Mouse (Mus musculus) gastrocnemius, postnatal 25 days (tissue): ENCODE data around the gene Slc16a10. TPM values are rescaled to one million over a fixed set of nuclear protein-coding genes. Genes with fewer than 3 reads are reported as not detected.

Experiments used
- DNase-seq: peaks from one replicate; pipeline ENCODE4 v3.0.0; 2022
- long read RNA-seq, 2 experiments: library from polyadenylated mRNA; stranded (forward); transcript quantifications; one replicate each; pipeline ENCODE4 v2.0.0; 2021
- total RNA-seq, 2 experiments: library from RNA; stranded (reverse); gene quantifications; 1 replicate in 1 of 2; 2 replicates in 1 of 2; pipeline ENCODE4 v1.2.3; 2021

Gene Slc16a10
- 10 to 100 TPM; 24.1 to 39.7 TPM for total RNA-seq
- long read RNA-seq, experiment 1, full-length matches to known transcripts, result 24 of 110 reads
- long read RNA-seq, experiment 1, partial matches to known transcripts, result 1 of 110 reads
- long read RNA-seq, experiment 1, other reads (novel, unspliced or antisense), result 85 of 110 reads
- long read RNA-seq, experiment 2, full-length matches to known transcripts, result 23 of 73 reads
- long read RNA-seq, experiment 2, partial matches to known transcripts, result 0 of 73 reads
- long read RNA-seq, experiment 2, other reads (novel, unspliced or antisense), result 50 of 73 reads

DNA sequence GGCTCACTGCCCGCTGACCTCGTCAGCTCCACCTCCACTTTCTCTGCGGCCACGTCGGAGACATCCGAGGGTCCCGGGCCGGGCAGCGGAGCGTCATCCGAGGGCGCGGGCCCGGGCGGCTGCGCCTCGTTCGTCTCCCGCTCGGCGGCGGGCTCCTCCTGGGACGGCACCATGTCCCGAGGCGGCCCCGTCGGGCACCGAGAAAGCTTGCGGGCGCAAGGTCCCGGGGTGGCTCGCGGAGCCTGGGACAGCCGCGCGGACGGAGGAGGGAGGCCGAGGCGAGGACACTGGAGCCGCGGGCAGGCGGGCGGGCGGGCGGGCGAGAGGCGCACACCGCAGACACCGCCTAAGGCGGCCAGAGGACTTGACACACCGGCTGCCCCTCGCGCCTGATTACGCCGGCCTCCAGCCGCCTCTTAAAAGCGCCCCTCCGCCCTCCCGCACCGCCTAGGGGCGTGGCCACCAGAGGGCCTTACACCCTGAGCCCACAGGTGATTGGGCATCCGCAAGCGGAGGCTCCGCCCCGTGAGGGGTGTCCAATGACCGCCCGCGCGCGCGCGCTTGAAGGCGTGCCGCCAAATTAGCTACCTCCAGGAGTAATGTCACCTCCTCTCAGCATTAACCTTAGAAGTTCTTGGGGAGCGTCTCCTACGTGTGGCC, at the start of gene Slc16a10:
Slc16a10 (minus strand) TSS at position 395 of the 660 bp plus-strand sequence.
- DNase-seq, result peak; percentile 95

DNA sequence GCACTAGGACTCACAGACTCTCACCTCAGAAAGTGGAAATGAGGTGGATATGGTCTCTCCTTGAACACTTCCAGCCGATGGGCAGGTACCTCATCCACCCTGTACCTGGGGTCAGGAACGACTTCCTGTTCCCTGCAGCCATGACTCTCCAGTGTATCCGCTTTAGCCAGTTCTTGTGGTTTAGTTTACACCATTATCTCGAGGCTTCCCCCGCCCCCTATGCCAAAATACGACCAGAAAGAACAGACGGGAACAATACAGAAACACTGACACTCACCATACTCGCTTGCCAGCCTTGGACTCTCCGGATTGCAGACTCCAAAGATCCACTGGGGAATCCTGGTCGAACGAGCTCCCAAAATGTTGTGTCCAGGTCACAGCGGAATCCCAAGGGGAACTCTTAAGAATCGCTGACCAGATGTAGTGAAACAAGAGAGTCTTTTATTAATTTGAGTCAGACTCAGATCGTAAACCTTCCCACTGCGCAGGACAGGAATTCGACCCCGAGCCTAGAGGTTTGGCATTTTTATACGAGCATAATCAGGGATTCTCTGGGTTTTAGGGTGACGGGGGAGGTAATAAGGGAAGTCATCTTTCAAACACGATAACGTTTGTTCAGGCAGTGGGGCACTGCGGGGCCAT, 49.4 kb upstream of the Slc16a10 start:
- DNase-seq, result no peak

GRCm38 (mm10) chr10:40190871-40191270, 48.8 kb upstream of the Slc16a10 start:
- DNase-seq, result no peak

- no peak for DNase-seq
Observed at GRCm38 (mm10) chr10:40189689-40190088, 47.6 kb upstream of the Slc16a10 start.

DNA sequence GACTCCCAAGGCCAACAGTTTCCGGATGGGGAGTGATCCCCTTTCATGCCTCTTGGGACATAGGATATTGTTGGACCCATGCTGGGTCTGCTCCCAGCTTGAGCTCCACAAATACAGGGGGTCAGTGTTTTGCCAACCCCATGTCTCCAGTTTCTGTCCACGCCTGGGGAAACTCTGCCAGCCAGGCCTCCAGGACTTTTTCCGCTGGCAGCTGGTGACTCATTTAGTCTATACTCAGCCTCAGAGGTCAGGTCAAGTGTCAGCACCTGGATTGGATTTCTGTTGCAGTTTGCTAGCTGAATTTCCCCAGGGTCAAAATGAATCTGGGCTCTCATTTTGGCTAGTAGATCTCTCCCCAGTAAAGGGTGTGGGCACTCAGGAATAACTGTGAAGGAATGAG, 46.8 kb upstream of the Slc16a10 start:
- DNase-seq, result peak; percentile 82

- DNase-seq, result no peak
Observed at GRCm38 (mm10) chr10:40185956-40186355, 43.9 kb upstream of the Slc16a10 start.

GRCm38 (mm10) chr10:40180011-40180410, 38.0 kb upstream of the Slc16a10 start:
- DNase-seq, result no peak

DNA sequence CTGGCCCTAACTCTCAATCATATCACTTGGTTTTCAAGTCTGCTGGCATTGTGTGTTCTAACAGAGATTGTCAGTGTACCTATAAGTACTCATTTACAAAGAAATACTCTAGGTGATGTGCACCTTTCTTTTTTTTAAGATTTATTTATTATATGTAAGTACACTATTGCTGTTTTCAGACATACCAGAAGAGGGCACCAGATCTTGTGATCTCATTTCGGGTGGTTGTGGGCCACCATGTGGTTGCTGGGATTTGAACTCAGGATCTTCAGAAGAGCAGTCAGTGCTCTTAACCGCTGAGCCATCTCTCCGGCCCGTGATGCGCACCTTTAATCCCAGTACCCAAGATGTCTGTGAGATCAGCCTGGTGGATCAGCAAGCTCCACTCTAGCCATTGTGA, 37.1 kb upstream of the Slc16a10 start:
- DNase-seq, result no peak

DNA sequence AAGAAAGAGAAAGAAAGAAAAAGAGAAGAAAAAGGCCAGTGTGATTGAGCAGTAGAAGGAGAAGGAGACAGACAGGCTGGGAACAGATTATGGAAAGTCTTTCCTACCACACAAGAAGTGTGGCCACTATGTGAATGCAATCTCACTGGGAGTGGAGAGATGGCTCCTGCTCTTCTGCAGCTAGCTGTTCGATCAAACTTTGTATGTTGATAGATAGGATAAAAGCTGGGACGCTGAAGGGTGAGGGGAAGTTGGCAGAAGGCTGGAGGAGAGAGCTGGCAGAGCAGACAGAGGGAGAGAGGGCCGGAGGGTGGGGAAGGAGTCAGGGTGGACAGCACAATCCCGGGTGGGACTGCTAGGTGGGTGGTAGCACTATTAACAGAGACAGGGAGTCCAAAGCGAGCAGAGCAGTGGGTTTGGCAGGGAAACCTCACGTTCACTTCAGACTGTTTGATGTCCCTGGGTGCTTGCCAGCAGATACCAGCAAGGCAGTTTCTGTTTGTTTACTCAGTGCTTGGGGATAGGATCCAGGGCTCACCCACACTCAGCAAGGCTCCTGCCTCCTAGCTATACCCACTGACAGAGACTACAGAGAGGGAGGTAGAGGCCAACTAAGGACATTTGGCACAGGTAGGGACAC, 35.4 kb upstream of the Slc16a10 start:
- no peak for DNase-seq

DNA sequence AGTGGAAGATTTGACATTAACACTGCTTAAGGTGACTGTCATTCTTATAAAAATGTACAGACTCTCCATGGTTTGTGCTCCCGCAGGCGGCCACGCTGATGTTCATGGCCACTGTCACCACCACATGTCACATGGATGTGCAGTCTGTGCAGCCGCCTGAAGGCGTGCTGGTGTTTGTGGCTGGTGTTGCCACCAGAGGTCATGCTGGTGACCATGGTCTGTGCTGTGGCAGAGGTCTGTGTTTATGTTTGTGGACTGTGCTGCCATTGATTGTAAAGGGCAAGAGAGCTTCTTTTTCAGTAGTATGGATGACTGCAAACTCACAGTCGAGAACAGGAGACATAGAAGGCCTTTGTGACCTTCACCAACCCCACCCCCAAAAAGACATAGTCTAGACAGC, 30.1 kb upstream of the Slc16a10 start:
- DNase-seq, result no peak

- DNase-seq, result no peak
Observed at GRCm38 (mm10) chr10:40171211-40171610, 29.2 kb upstream of the Slc16a10 start.

DNA sequence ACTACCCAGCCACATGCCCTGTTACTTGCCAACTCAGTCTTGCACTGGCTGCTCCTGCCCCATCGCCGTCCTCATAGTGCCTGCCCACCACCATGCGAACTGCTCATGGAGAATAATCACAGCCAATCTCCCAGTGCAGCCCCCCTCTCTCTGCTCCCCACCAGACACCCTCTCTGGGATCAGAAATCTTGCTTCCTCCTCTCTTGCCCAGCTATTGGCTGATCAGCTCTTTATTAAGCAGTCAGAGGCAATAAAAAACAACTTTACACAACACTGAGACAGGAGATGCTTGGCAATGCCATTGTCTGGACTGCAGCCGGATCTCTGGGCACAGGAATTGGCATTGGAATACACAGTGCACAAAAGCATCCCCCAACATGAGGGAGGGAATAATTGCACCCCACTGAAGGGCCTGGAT, 28.1 kb upstream of the Slc16a10 start:
- no peak for DNase-seq

- DNase-seq, result no peak
Observed at GRCm38 (mm10) chr10:40169566-40169965, 27.5 kb upstream of the Slc16a10 start.

DNA sequence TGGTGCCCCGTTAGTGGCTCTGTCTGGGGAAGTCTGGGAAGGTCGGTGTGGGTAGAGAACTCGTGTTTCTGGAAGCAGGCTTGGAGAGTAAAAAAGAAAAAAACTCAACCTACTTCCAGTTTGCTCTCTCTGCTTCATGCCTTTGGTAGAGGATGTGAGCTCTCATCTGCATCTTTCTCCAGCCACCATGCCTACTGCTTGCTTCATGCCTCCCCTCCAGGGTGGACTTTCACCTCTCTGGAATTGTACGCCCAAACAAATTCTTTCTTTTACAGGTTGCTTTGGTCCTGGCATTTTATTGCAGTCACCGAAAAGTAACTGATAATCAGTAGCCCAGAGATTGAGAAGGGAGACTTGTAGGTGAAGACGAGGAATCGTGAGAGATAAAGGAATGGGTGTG, 27.0 kb upstream of the Slc16a10 start:
- no peak for DNase-seq

DNA sequence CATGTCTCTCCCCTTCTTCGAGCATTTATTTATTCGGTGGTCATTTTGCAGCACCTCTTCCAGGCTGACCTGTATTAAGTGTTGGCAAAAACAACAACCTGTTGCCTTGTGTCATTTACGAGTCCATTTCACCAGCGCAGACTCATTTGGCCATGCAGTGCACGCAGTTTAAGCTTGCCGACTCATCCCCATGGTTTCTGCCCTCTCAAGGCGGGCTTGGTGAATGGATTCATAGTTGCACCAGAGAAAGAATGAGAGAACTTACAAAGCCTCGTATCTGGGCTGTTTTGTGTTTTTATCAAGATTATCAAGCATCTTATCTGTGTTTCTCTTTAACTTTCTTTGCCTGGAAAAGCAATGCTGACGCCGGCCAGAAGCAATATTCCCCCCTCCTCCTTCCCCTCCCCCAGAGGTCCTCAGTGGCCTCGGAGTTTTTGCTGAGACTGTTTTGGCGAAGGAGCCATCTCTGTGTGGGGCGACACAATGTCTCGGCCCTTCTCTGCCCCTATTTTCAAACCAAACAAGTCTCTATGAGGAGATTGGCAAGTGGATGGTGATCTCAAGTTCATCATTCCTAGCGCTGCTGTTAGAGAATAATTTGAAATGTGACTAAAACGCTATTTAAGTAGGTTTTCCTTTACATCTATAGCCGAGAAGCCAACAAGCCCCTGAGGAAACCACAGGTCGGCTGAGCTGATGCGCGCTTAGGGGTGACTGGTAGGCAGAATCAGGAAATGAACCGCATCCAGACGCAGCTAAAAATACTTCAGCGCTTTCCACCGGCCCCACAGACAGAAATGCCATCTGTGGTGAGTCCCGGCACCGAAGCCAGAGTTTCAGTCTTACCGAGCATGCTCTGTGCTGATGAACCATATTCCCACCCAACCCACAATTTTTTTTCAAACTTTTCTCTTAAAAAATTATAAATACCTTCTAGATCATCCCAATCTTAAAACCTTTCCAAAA, 22.6 kb upstream of the Slc16a10 start:
- DNase-seq, result peak; percentile 30

DNA sequence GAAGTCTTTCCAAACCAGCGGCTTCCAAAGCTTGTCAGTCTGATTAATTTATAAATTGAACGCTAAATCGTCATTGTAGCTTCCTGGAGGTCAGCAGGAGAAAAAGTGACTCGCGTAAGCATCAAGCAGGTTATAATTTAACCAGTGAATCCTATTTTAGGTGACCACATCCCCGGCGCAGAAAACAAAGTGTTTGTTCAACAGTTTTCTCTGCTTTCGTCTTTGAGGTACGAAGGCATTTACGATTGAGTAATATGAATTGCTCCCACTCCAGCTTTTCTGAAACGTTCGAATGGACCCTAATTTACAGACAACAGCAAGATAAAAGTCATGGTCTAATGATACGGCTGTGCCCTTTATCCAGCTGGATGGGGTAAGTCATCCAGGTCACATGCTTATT, 21.9 kb upstream of the Slc16a10 start:
- no peak for DNase-seq

- no peak for DNase-seq
Observed at GRCm38 (mm10) chr10:40163338-40163737, 21.3 kb upstream of the Slc16a10 start.

GRCm38 (mm10) chr10:40161701-40162255, 19.7 kb upstream of the Slc16a10 start:
- no peak for DNase-seq

DNA sequence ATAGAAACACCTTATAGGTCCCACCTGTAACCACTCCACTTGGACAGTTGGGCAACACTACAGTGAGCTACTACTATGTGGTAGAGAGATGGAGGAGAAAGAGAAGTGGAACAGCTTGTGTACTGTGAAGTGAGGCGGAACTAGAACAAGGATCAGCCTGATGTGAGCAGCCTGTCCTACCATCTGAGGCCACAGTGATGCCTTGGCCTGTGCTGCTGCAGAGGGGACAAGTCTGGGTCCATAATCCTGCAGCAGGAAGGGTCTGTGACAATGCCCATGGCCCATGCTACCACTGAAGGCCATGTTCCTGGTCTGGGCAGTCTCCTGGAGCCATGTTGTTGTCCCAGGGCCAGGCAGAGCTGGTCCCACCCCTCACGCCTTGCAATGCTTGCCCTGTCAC, 19.2 kb upstream of the Slc16a10 start:
- DNase-seq, result no peak

- DNase-seq, result no peak
Observed at GRCm38 (mm10) chr10:40152550-40152857, 10.4 kb upstream of the Slc16a10 start.

GRCm38 (mm10) chr10:40151852-40152549, 9.9 kb upstream of the Slc16a10 start:
- DNase-seq, result no peak
